Mouse (Mus musculus) erythroblast, embryonic 14.5 days (primary cell): ENCODE data around the gene C2cd3.

ENCODE experiments used
- GATA1 ChIP-seq: IDR thresholded peaks from 2 replicates; pipeline ENCODE4 v1.6.1; 2012; ENCODE audit warnings: low read length, inconsistent platforms, mixed read lengths
- TAL1 ChIP-seq: IDR thresholded peaks from 3 replicates; pipeline ENCODE4 v1.6.1; 2012; ENCODE audit warnings: low read length, inconsistent platforms, mixed read lengths

DNA sequence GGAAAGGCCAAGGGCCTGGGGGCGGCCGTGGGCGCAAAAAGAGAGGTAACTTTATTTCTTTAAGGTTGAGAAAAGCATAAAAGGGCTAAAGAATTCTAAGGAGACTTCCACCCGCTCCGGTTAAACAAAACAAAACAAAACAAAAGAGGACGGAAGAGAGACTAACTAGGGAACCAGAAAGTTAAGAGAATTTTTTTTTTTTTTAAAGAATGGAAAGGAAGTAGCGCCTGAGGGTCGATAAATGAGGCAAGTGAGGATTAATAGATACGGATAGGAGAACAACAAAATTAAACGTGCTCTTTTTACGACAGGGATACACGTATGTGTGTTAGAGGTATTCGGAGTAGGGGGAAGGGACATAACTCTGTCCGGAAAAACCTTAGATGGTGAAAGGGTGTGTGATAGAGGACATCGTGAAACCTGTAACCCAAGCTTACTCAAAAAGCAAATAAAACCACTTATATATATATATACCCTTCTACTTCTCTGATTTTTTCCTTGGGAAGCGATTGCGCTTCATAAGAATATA is 483 bp downstream of the C2cd3 start:
- TF ChIP-seq GATA1 (no peak), TAL1 (no peak)
